Mouse (Mus musculus) forebrain, embryonic 11.5 days (tissue): ENCODE measurements at regions not wholly inside any gene's neighbourhood (a gene's known extent, or its start where the extent isn't known, plus 50 kb on each side); places are given as distances from the start of the nearest gene placed in this dataset.

Source experiments
- ATAC-seq: fragments of 200-750 bp; cut with Nextera tagmentation; replicated peaks from 2 replicates; pipeline ENCODE4 v1.8.0; 2017; ENCODE audit warnings: moderate TSS enrichment; ENCODE audit not compliant: low FRiP score
- DNase-seq: peaks from one replicate; pipeline ENCODE4 v3.0.0-alpha.2; 2017; ENCODE audit warnings: low spot score
- H3K27ac ChIP-seq: fragments of 300-500 bp; sonication (generic); 2 replicates; pipeline ENCODE4 v1.5.1; 2014; ENCODE audit warnings: low read depth, low read length
- H3K27me3 ChIP-seq: fragments of 300-500 bp; sonication (generic); 2 replicates; pipeline ENCODE4 v1.6.1; 2014; ENCODE audit warnings: mild to moderate bottlenecking, low read length, mixed read lengths; ENCODE audit not compliant: control insufficient read depth, insufficient read depth
- H3K36me3 ChIP-seq: fragments of 300-500 bp; sonication (generic); 2 replicates; pipeline ENCODE4 v1.6.1; 2014; ENCODE audit warnings: mild to moderate bottlenecking, low read length, moderate library complexity, mixed read lengths; ENCODE audit not compliant: control insufficient read depth, insufficient read depth
- H3K4me1 ChIP-seq: fragments of 300-500 bp; sonication (generic); replicated peaks from 2 replicates; pipeline ENCODE4 v1.6.1; 2014; ENCODE audit warnings: low read length, mixed read lengths; ENCODE audit not compliant: control insufficient read depth, insufficient read depth
- H3K4me2 ChIP-seq: fragments of 300-500 bp; sonication (generic); 2 replicates; pipeline ENCODE4 v1.6.1; 2014; ENCODE audit warnings: low read depth, mild to moderate bottlenecking, low read length, moderate library complexity, mixed read lengths; ENCODE audit not compliant: severe bottlenecking
- H3K4me3 ChIP-seq: fragments of 300-500 bp; sonication (generic); 2 replicates; pipeline ENCODE4 v1.5.1; 2014; ENCODE audit warnings: low read depth, low read length
- H3K9ac ChIP-seq: fragments of 300-500 bp; sonication (generic); 2 replicates; pipeline ENCODE4 v1.6.1; 2014; ENCODE audit warnings: low read length
- H3K9me3 ChIP-seq: fragments of 300-500 bp; sonication (generic); 2 replicates; pipeline ENCODE4 v1.6.1; 2016; ENCODE audit warnings: low read length, mixed read lengths; ENCODE audit not compliant: control insufficient read depth
- WGBS: fragments of 180-500 bp; shearing (Covaris S2); extraction: QIAGEN DNeasy Blood & Tissue Kit; methylation state at CpG from one replicate; pipeline ENCODE4 v1.1.7; 2014; 5-methylcytosine and 5-hydroxymethylcytosine counted together

DNA sequence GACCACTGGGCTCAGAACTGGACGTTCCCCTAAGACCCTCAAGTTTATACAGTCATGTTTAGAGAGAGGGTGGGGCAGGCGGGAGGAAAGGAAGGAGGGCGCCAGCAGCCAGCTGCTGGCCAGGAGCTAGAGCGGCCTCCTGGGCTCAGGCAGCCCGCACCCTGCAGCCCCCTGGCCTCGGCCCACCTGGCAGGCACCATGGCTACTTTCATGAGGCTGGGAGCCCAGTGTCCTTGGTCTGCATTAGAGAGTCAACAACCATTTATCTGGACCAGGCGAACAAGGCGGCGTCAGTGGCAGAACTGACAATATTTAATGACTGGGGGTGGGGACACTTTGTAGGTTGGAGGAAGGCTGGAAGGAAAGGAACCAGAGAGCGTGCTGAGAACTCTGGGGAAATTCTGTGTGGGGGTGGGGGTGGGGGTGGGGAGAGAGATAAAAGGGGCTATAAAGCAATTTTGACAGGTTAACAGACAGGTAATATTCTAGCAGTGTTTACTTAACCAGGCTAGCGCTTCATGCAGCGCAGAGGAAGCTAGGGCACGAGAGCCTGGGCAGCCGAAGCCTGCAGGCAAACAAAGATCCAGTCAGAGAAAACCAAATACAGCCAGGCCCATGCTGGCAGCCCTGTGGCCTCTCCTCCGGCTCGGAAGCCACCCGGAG is 365.6 kb downstream of the Sox9 start:
- no peak for ATAC-seq

DNA sequence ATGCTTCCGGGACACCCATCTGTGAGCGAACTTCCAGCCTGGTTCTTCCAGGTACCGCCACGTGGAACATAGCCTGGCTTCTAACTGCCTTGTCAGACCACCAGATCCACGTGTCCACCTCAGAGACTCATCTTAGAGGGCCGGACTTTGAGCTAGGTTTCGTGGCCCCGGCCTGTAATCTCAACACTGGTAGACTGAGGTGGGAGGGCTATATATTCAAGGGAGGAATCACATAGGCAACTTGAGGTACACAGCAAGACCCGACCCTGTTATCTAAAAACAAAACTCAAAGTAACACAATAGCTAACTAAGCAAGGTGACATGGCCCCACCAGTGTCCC is 366.1 kb downstream of the Sox9 start:
- WGBS, result 94% methylated on average over 9 of the region's 9 CpGs

More for the DNA sequence above, 365.6 kb downstream of the Sox9 start:
- no peak overlapping the region for H3K9ac ChIP-seq
- no peak overlapping the region for H3K27ac ChIP-seq
- no peak overlapping the region for H3K4me3 ChIP-seq
- no peak overlapping the region for H3K4me2 ChIP-seq
- 89% methylated on average over 17 of the region's 17 CpGs for WGBS
- H3K4me1 ChIP-seq, result peaks cover 10% of the 10 kb centered on the region
- H3K27me3 ChIP-seq, result no peaks in the 10 kb centered on the region
- no peaks in the 10 kb centered on the region for H3K9me3 ChIP-seq
- no peak for DNase-seq
- H3K36me3 ChIP-seq, result no peaks in the 10 kb centered on the region

DNA sequence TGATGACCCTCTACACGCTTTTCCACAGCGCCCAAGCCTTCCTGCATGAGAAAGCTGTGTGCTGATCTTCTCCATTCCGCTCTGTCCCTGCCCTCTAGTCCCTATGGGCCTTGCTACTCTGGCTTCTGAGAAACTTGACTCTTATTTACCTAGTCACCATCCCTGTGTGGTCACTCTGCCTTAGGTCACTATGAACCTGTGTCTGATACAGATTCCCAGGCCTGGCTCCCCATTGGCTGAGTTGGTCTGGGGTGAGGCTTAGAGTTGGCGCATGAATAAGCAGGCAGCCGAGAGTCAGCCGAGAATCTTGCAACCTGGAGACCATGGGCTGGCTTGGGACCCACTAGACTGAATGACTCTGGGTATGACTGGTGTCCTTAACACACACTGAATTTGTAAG is 373.5 kb downstream of the Sox9 start:
- H3K27ac ChIP-seq, result no peak overlapping the region
- ATAC-seq, result no peak
- H3K4me1 ChIP-seq, result no peaks in the 10 kb centered on the region
- H3K27me3 ChIP-seq, result no peaks in the 10 kb centered on the region
- no peak overlapping the region for H3K9ac ChIP-seq
- no peak overlapping the region for H3K4me3 ChIP-seq
- no peaks in the 10 kb centered on the region; the same call in 1 of the 2 replicates for H3K9me3 ChIP-seq
- no peaks in the 10 kb centered on the region for H3K36me3 ChIP-seq
- no peak overlapping the region for H3K4me2 ChIP-seq
- WGBS, result 92% methylated on average over 6 of the region's 6 CpGs
- no peak for DNase-seq

More for the DNA sequence above, 366.1 kb downstream of the Sox9 start:
- Histone ChIP-seq H3K9me3 (no peaks in the 10 kb centered on the region), H3K27me3 (no peaks in the 10 kb centered on the region), H3K9ac (no peak overlapping the region), H3K4me3 (no peak overlapping the region), H3K4me2 (no peak overlapping the region), H3K4me1 (peaks cover 10% of the 10 kb centered on the region), H3K27ac (no peak overlapping the region), H3K36me3 (no peaks in the 10 kb centered on the region)
- no peak for ATAC-seq
- no peak for DNase-seq

DNA sequence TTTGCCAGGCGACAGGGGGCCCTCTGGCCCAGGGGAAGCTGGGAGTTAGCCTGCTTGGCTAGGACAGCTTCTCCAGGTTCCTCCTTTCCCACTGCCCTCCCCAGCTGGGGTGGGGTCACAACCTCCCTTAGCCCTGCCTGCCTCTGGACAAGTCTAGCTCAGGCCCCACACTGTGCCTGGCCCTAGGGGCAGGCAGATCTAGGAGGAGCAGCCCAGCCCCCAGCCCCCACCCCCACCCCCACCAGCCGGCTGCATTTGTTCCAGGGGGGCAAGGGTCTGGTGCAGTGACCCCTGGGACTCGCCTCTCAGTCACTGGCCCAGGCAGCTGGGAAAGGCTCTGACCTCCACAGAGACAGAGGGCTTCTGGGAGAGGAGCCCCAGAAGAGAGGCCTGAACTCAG is 381.9 kb downstream of the Sox9 start:
- H3K9me3 ChIP-seq, result no peaks in the 10 kb centered on the region
- H3K4me3 ChIP-seq, result no peak overlapping the region
- no peaks in the 10 kb centered on the region for H3K27me3 ChIP-seq
- H3K4me1 ChIP-seq, result peaks cover 29% of the 10 kb centered on the region
- DNase-seq (peak; percentile 56), ATAC-seq (no peak; the same call in 1 of the 2 replicates)
- no peak overlapping the region for H3K27ac ChIP-seq
- WGBS, result 16% methylated on average over 3 of the region's 3 CpGs
- no peaks in the 10 kb centered on the region for H3K36me3 ChIP-seq
- H3K4me2 ChIP-seq, result no peak overlapping the region
- H3K9ac ChIP-seq, result no peak overlapping the region; the same call in 1 of the 2 replicates

DNA sequence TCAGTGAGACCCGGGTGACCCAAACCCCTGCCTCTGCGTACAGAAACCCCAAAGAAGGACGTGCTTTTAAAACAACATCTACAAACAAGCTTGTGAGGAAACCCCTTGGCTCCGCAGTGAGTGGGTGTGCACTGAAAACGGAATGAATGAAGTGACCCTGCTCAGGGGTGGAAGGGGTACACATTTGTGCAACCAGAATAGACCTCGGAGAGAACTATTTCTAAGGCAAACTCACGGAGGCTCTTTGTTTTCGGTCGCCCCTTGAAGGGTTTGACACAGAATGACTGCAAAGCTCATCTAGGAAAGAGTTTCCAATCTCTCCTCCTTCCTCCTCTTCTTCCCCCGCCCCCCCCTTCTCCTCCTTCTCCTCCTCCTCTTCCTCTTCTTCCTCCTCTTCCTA is 382.5 kb downstream of the Sox9 start:
- Histone ChIP-seq H3K9ac (peak overlapping the region; percentile 43; the same call in 1 of the 2 replicates), H3K9me3 (no peaks in the 10 kb centered on the region), H3K4me2 (peak overlapping the region; percentile 51), H3K36me3 (no peaks in the 10 kb centered on the region), H3K27me3 (no peaks in the 10 kb centered on the region), H3K4me3 (no peak overlapping the region), H3K4me1 (peaks cover 29% of the 10 kb centered on the region), H3K27ac (peak overlapping the region; percentile 21; the same call in 1 of the 2 replicates)
- ATAC-seq, result 0 out of 2 replicates have a peak, but pooled peaks have one; percentile 10
- DNase-seq, result peak; percentile 54
- WGBS, result 8% methylated on average over 10 of the region's 10 CpGs

DNA sequence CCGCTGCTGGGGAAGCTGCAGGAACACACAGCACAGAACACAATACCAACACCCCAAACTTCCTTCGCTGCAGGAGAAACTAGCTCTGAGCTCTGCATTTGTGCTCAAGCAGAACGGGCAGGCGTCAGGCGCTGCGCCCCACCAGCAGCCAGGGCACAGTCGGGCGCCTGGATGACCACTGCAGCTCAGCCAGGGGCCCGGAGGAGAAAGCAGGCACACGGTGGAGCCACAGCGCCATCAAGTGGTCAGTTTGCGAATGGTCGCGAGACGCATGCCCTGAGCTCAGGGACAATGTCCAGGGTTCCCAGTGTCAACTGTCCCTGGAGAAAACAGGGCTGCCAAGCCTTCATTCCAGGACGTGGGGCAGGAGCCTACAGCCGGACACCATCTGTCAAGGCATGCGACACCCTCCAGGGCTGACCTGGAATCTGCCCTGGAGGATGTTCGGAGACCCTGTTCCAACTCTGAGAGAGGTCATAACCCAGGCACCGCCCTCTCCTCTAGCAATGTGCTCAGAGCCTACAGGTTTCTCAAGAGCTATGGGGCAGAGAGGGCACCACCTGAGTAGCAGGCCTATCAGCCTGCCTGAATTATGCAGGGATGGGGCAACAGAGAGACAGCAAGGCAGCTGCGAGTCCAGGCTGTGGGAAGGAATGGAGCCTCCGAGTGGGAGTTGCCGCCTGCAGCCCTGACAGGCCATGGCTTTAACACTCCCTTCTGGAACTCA is 383.2 kb downstream of the Sox9 start:
- H3K4me3 ChIP-seq, result peak overlapping the region; percentile 14; the same call in 1 of the 2 replicates
- ATAC-seq (peak; percentile 84), DNase-seq (peak; percentile 95)
- no peaks in the 10 kb centered on the region for H3K9me3 ChIP-seq
- H3K4me2 ChIP-seq, result peak overlapping the region; percentile 51
- 6% methylated on average over 23 of the region's 23 CpGs for WGBS
- peak overlapping the region; percentile 43 for H3K9ac ChIP-seq
- no peaks in the 10 kb centered on the region for H3K36me3 ChIP-seq
- H3K4me1 ChIP-seq, result peaks cover 29% of the 10 kb centered on the region
- no peaks in the 10 kb centered on the region for H3K27me3 ChIP-seq
- no peak overlapping the region for H3K27ac ChIP-seq

DNA sequence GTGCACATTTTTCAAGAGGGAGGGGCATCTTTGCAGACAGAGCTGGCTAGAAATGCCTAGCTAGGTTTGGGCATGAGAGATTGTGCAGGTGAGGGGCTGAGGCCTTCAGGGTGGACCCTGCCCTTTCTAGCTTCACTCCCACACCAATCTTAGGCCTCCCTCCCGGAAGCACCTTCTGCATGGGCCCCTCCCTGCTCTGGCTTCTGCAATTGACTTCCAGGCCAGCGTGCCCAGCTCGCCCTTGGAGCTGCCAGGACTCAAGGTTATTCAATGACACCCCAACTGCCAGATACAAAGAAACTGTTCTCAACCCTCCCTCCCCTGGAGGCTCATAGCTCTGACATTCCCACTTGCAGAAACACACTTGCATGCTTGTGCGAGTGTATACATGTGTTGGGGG is 384.5 kb downstream of the Sox9 start:
- Histone ChIP-seq H3K36me3 (no peaks in the 10 kb centered on the region), H3K4me1 (peaks cover 29% of the 10 kb centered on the region), H3K9me3 (no peaks in the 10 kb centered on the region), H3K9ac (no peak overlapping the region), H3K27ac (no peak overlapping the region; the same call in 1 of the 2 replicates), H3K4me2 (no peak overlapping the region), H3K27me3 (no peaks in the 10 kb centered on the region), H3K4me3 (no peak overlapping the region)
- ATAC-seq (no peak), DNase-seq (no peak)
- 77% methylated on average over 4 of the region's 4 CpGs for WGBS

DNA sequence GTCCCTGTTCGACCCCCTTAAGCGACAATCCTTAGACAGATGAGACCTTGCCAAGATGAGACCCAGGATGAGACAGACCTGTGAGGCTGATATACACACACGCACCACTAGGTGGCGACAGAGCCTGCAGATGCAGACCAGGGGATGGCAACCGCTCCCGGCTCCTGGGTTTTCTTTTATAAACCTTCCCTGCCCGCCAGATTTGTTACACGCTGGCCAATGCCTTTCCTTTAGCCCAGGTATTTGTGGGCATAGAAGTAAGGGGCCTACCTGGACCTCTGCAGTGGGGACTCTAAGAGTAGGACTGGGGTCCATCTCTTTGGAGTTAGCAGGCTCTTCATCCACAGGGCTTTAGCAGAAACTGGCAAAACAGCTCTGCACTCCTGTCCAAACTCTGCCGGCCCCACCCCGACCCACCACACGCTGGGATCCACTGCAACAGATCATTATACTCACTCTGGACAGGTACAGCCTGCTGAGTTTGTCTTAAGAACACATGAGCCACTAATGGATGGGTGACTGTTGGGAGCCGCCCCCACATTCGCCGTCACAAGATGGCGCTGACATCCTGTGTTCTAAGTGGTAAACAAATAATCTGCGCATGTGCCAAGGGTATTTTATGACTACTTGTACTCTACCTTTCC is 390.6 kb downstream of the Sox9 start:
- H3K4me3 ChIP-seq, result peak overlapping the region; percentile 45
- 27% methylated on average over 15 of the region's 16 CpGs for WGBS
- DNase-seq (peak; percentile 92), ATAC-seq (peak; percentile 61)
- peak overlapping the region; percentile 61 for H3K4me2 ChIP-seq
- H3K4me1 ChIP-seq, result peaks cover 12% of the 10 kb centered on the region
- no peaks in the 10 kb centered on the region for H3K9me3 ChIP-seq
- H3K27ac ChIP-seq, result peak overlapping the region; percentile 58; the same call in 1 of the 2 replicates
- H3K27me3 ChIP-seq, result no peaks in the 10 kb centered on the region
- peak overlapping the region; percentile 40; the same call in 1 of the 2 replicates for H3K9ac ChIP-seq
- H3K36me3 ChIP-seq, result no peaks in the 10 kb centered on the region
